Comparison of ENCODE assay signal across 10 mouse cellular contexts in the genomic region with DNA sequence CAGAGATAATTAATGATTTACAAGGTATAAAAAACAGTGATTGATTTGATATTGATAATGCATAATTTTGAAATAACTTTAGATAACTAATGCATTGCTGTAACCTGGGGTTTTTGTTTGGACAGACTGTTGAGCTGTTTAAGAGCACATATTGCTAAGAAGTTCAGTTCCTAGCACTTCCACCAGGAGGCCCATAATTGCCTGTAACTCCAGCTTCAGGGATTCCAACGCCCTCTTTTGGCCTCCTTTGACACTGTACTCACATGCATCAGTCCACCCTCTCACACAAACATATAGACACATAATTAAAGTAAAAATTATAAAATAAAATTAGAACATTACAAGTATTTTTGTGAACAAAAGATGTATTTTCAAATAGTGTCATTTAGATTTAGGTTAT. TPM values are rescaled to one million over a fixed set of nuclear protein-coding genes. Genes with fewer than 3 reads are reported as not detected.
DNase-seq lines count a peak whose midpoint lies in the region; ATAC-seq and TF ChIP-seq lines count a peak whose summit lies in the region.
"Had no signal": no experiment of that assay in that cellular context is flagged by ENCODE, and none has a peak within 500 bp of the region (broad histone marks: within the 10 kb centered on the region; RNA-seq: fewer than 3 reads in every experiment).

No protein-coding gene starts in this region.

- no peak overlapping the region for H3K27ac ChIP-seq in embryonic facial prominence, embryonic 10.5 days (replicated peaks)
- H3K27ac ChIP-seq in stomach, postnatal 0 days (replicated peaks) = no peak overlapping the region
- H3K27ac ChIP-seq: forebrain, embryonic 13.5 days; liver, embryonic 13.5 days had no signal

- TF ChIP-seq CTCF in lung, adult 2 months (IDR thresholded peaks at IDR 0.05; ENCODE audit: insufficient read depth, low read length) = 0 out of 2 replicates have a peak, but pooled peaks have one; percentile 8
- peak; percentile 73 for TF ChIP-seq CTCF in stomach, postnatal 0 days (IDR thresholded peaks at IDR 0.05; ENCODE audit: low read depth)

- no peak for ATAC-seq in stomach, postnatal 0 days (ENCODE audit: low FRiP score, low TSS enrichment)
- ATAC-seq: forebrain, embryonic 13.5 days had no signal

- H3K36me3 ChIP-seq in embryonic facial prominence, embryonic 10.5 days (replicated peaks) = peaks cover 84% of the 10 kb centered on the region
- H3K36me3 ChIP-seq in stomach, postnatal 0 days (ENCODE audit: control insufficient read depth, insufficient read depth, low read length) = peaks cover 24% of the 10 kb centered on the region

- no peaks in the 10 kb centered on the region for H3K27me3 ChIP-seq in embryonic facial prominence, embryonic 10.5 days (replicated peaks; ENCODE audit: low read depth, poor library complexity, severe bottlenecking)
- H3K27me3 ChIP-seq in stomach, postnatal 0 days (ENCODE audit: control insufficient read depth, insufficient read depth, low read length) = no peaks in the 10 kb centered on the region
- H3K27me3 ChIP-seq: forebrain, embryonic 13.5 days; liver, embryonic 13.5 days had no signal

- WGBS in lung, adult 2 months = 50% methylated on average over 1 of the region's 1 CpGs
- WGBS in embryonic facial prominence, embryonic 10.5 days = 64% methylated on average over 1 of the region's 1 CpGs
- WGBS in stomach, postnatal 0 days = 56% methylated on average over 1 of the region's 1 CpGs

- H3K4me2 ChIP-seq in stomach, postnatal 0 days (replicated peaks; ENCODE audit: low read depth) = no peak overlapping the region
- H3K4me2 ChIP-seq: forebrain, embryonic 13.5 days; liver, embryonic 13.5 days had no signal

- TF ChIP-seq EP300 in stomach, postnatal 0 days (optimal IDR thresholded peaks at IDR 0.05) = no peak

- no peak overlapping the region for H3K4me3 ChIP-seq in lung, adult 2 months (replicated peaks; ENCODE audit: extremely low read depth, low read depth, low read length)
- H3K4me3 ChIP-seq in embryonic facial prominence, embryonic 10.5 days = no peak overlapping the region
- no peak overlapping the region for H3K4me3 ChIP-seq in stomach, postnatal 0 days (ENCODE audit: low read depth, low read length)
- H3K4me3 ChIP-seq: forebrain, embryonic 13.5 days; liver, embryonic 13.5 days had no signal

- no peak overlapping the region for H3K9ac ChIP-seq in stomach, postnatal 0 days (ENCODE audit: low read length)
- H3K9ac ChIP-seq: forebrain, embryonic 13.5 days; liver, embryonic 13.5 days had no signal

- peak; percentile 5 for DNase-seq in adrenal gland, postnatal 10 days
- no peak for DNase-seq in adrenal gland, postnatal 4 days (ENCODE audit: low spot score in 2 of 2)
- DNase-seq in lung, adult 2 months = no peak
- DNase-seq in lung, postnatal 25 days (ENCODE audit: low spot score) = no peak
- DNase-seq in embryonic facial prominence, embryonic 10.5 days (ENCODE audit: low spot score) = peak; percentile 13
- peak; percentile 21 for DNase-seq in stomach, postnatal 0 days (ENCODE audit: low spot score)
- no peak for DNase-seq in spleen, adult 12 weeks (ENCODE audit: low spot score)
- no peak for DNase-seq in adrenal gland, postnatal 25 days
- DNase-seq: liver, embryonic 13.5 days had no signal

- TF ChIP-seq POLR2A in lung, adult 2 months (IDR thresholded peaks at IDR 0.05; ENCODE audit: borderline replicate concordance, extremely low read depth, low read depth, low read length) = no peak

- H3K4me1 ChIP-seq in lung, adult 2 months (ENCODE audit: control insufficient read depth, insufficient read depth, low read length) = no peaks in the 10 kb centered on the region
- no peaks in the 10 kb centered on the region for H3K4me1 ChIP-seq in embryonic facial prominence, embryonic 10.5 days
- H3K4me1 ChIP-seq in stomach, postnatal 0 days (replicated peaks; ENCODE audit: control insufficient read depth, insufficient read depth) = no peaks in the 10 kb centered on the region
- H3K4me1 ChIP-seq: forebrain, embryonic 13.5 days; liver, embryonic 13.5 days had no signal

- H3K9me3 ChIP-seq in embryonic facial prominence, embryonic 10.5 days = no peaks in the 10 kb centered on the region
- H3K9me3 ChIP-seq in stomach, postnatal 0 days (ENCODE audit: control insufficient read depth, low read length) = no peaks in the 10 kb centered on the region
- H3K9me3 ChIP-seq: forebrain, embryonic 13.5 days; liver, embryonic 13.5 days had no signal

RNA-seq across cellular contexts. Expression of a gene that starts 41.4 kb away (rescaled TPM):
- total RNA-seq in adrenal gland, postnatal 10 days (2021) = 1 to 10 TPM; 4.5 to 4.6 TPM
- total RNA-seq in adrenal gland, postnatal 4 days (2021) = 1 to 10 TPM; 4.4 to 5.7 TPM
- polyA plus RNA-seq in lung, adult 2 months (2012; rRNA removed) = 73.8 and 81.2 TPM in 2 replicates
- 5.0 and 5.5 TPM in 2 replicates for polyA plus RNA-seq in embryonic facial prominence, embryonic 10.5 days (2016; fragmentation: Nextera tagmentation; extraction: Ambion mirVana)
- polyA plus RNA-seq in stomach, postnatal 0 days (2015; fragmentation: Nextera tagmentation; extraction: Ambion mirVana) = 22.5 and 22.9 TPM in 2 replicates
- 11.6 and 13.5 TPM in 2 replicates for total RNA-seq in adrenal gland, postnatal 25 days (2021)

RNA-seq across cellular contexts. Expression of a gene that starts 52.7 kb away (rescaled TPM):
- under 1 TPM; 0.06 to 0.12 TPM for total RNA-seq in adrenal gland, postnatal 10 days (2021)
- total RNA-seq in adrenal gland, postnatal 4 days (2021) = not detected
- 11.2 and 15.0 TPM in 2 replicates for polyA plus RNA-seq in lung, adult 2 months (2012; rRNA removed)
- 1.4 and 1.5 TPM in 2 replicates for polyA plus RNA-seq in embryonic facial prominence, embryonic 10.5 days (2016; fragmentation: Nextera tagmentation; extraction: Ambion mirVana)
- polyA plus RNA-seq in stomach, postnatal 0 days (2015; fragmentation: Nextera tagmentation; extraction: Ambion mirVana) = 0.29 and 0.38 TPM in 2 replicates
- total RNA-seq in adrenal gland, postnatal 25 days (2021) = not detected in 2 replicates

Comparison
In these comparisons a context has a peak if more than half of its experiments do, and no peak if none do; other contexts are left out.
1. DNase-seq: peak in adrenal gland, postnatal 10 days (single experiment), embryonic facial prominence, embryonic 10.5 days (single experiment) and stomach, postnatal 0 days (single experiment); none in adrenal gland, postnatal 4 days (0 of 2), lung, adult 2 months (single experiment), lung, postnatal 25 days (single experiment), spleen, adult 12 weeks (single experiment) and adrenal gland, postnatal 25 days (single experiment).